Mouse (Mus musculus) cerebellum, adult 9-11 months (tissue): ENCODE results near the gene Msln.

Experiments used
- DNase-seq: peaks from one replicate; pipeline ENCODE4 v3.0.0; 2022

The Msln gene

GRCm38 (mm10) chr17:25754241-25754640 is at the start of gene Msln:
Gene Msln (minus strand): TSS chr17:25754378.
- no peak for DNase-seq

GRCm38 (mm10) chr17:25802825-25803517 is 48.8 kb upstream of the Msln start:
- DNase-seq, result peak; percentile 58

- peak; percentile 71 for DNase-seq
Observed at GRCm38 (mm10) chr17:25801029-25801428, 46.9 kb upstream of the Msln start.

- DNase-seq, result peak; percentile 74
Observed at GRCm38 (mm10) chr17:25796951-25797369, 42.8 kb upstream of the Msln start, which contains the start of gene Metrn. Gene Metrn (minus strand): TSS chr17:25797136.

- no peak for DNase-seq
Observed at GRCm38 (mm10) chr17:25796211-25796771, 42.1 kb upstream of the Msln start.

- DNase-seq, result peak; percentile 74
Observed at GRCm38 (mm10) chr17:25795609-25796092, 41.5 kb upstream of the Msln start, which contains the start of gene AC134908.4. Gene AC134908.4 (minus strand): TSS chr17:25795659.

GRCm38 (mm10) chr17:25794998-25795397 is 40.8 kb upstream of the Msln start:
- DNase-seq, result no peak

- DNase-seq, result no peak
Observed at GRCm38 (mm10) chr17:25794197-25794596, 40.0 kb upstream of the Msln start.

GRCm38 (mm10) chr17:25792615-25793014 is 38.4 kb upstream of the Msln start, which contains the start of gene Fam173a:
Gene Fam173a (minus strand): TSS chr17:25792901.
- peak; percentile 76 for DNase-seq

GRCm38 (mm10) chr17:25791843-25792527 is 37.8 kb upstream of the Msln start:
- DNase-seq, result peak; percentile 85

GRCm38 (mm10) chr17:25791320-25791842 is 37.2 kb upstream of the Msln start:
- no peak for DNase-seq

GRCm38 (mm10) chr17:25786781-25787504 is 32.8 kb upstream of the Msln start:
- no peak for DNase-seq

- DNase-seq, result no peak
Observed at GRCm38 (mm10) chr17:25786280-25786679, 32.1 kb upstream of the Msln start, which contains the start of gene Ccdc78. Gene Ccdc78 (plus strand): TSS chr17:25786580.

- DNase-seq, result peak; percentile 97
Observed at GRCm38 (mm10) chr17:25785281-25785745, 31.1 kb upstream of the Msln start, which contains the start of gene Haghl. Gene Haghl (minus strand): TSS chr17:25785673.

- peak; percentile 54 for DNase-seq
Observed at GRCm38 (mm10) chr17:25783861-25784574, 29.8 kb upstream of the Msln start.

GRCm38 (mm10) chr17:25783086-25783485 is 28.9 kb upstream of the Msln start:
- peak; percentile 73 for DNase-seq

GRCm38 (mm10) chr17:25781339-25781738 is 27.2 kb upstream of the Msln start:
- DNase-seq, result no peak

- no peak for DNase-seq
Observed at GRCm38 (mm10) chr17:25777948-25778347, 23.8 kb upstream of the Msln start.

GRCm38 (mm10) chr17:25775318-25776062 is 21.3 kb upstream of the Msln start:
- peak; percentile 31 for DNase-seq

- peak; percentile 97 for DNase-seq
Observed at GRCm38 (mm10) chr17:25773549-25774120, 19.5 kb upstream of the Msln start, which contains the start of gene Narfl. Gene Narfl (plus strand): TSS chr17:25773776.
